ENCODE assay signal across 8 mouse cellular contexts in the genomic region with DNA sequence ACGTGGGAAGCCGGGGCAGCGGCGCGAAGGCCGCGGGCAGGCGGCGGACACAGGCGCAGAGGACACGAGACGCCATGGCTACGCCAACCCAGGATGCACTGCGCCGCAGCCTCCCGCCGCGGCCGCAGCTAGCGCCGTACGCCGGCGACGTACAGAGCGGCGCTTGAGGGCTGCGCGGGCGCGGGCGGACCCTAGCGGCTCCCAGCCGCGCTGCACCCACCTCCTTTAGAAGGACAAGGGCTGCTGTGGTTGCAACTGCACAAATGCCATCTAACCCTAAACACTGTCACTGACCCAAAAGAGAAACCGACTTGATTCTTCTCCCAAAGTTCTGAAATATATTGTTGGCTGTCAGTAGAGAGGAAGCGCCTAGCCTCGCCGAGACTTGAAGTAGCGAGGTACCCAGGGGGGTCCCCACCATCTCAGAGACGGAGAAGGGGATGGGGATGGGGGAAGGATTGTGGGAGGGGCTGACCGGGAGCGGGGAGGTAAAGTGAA. TPM values are rescaled to one million over a fixed set of nuclear protein-coding genes. Genes with fewer than 3 reads are reported as not detected.
DNase-seq lines count a peak whose midpoint lies in the region; ATAC-seq and TF ChIP-seq lines count a peak whose summit lies in the region.

Ndufab1 (minus strand) TSS at position 140 of the 498 bp plus-strand sequence.

- DNase-seq in CH12.LX (ENCODE audit: extremely low read depth): peak; percentile 86
- peak; percentile 80 for DNase-seq in c-Kit-positive CD71-negative TER-119-negative erythroid progenitor cells, embryonic 14.5 days (ENCODE audit: low read depth)
- peak; percentile 92 for DNase-seq in forebrain, embryonic 11.5 days (ENCODE audit: low spot score)
- DNase-seq in kidney, postnatal 36 days: peak; percentile 87 to 94
- peak; percentile 86 for DNase-seq in telencephalon, adult 2 months (ENCODE audit: low read depth, low spot score)

- TF ChIP-seq EP300 in CH12.LX (IDR thresholded peaks at IDR 0.05; ENCODE audit: low read length): no peak

- H3K79me2 ChIP-seq in CH12.LX (replicated peaks; ENCODE audit: control insufficient read depth, extremely low read depth, insufficient read depth, poor library complexity, severe bottlenecking): peaks cover 41% of the 10 kb centered on the region

- ATAC-seq in forebrain, embryonic 11.5 days (replicated peaks; ENCODE audit: low FRiP score): peak; percentile 98
- ATAC-seq in heart, embryonic 16.5 days (replicated peaks; ENCODE audit: extremely low read depth, insufficient read depth, low FRiP score): peak; percentile 99
- ATAC-seq in liver, embryonic 15.5 days (ENCODE audit: insufficient read depth): peak; percentile 98
- peak; percentile 96 for ATAC-seq in neural tube, embryonic 12.5 days (ENCODE audit: low FRiP score, low read depth)

- peaks cover 2 to 17% of the 10 kb centered on the region in 2 experiments; a peak in 3 of 4 replicates for H3K4me1 ChIP-seq in CH12.LX (ENCODE audit: control insufficient read depth in 1 of 2, insufficient read depth in 2 of 2)
- H3K4me1 ChIP-seq in forebrain, embryonic 11.5 days (replicated peaks; ENCODE audit: control insufficient read depth, insufficient read depth, low read length): peaks cover 4% of the 10 kb centered on the region
- H3K4me1 ChIP-seq in heart, embryonic 16.5 days (ENCODE audit: control insufficient read depth, insufficient read depth, low read length): peaks cover 11% of the 10 kb centered on the region
- peaks cover 30% of the 10 kb centered on the region for H3K4me1 ChIP-seq in liver, embryonic 15.5 days (replicated peaks)
- H3K4me1 ChIP-seq in neural tube, embryonic 12.5 days: peaks cover 8% of the 10 kb centered on the region

- TF ChIP-seq CTCF in CH12.LX (conservative IDR thresholded peaks at IDR 0.05 in 1 of 2, IDR thresholded peaks at IDR 0.05 in 1 of 2; ENCODE audit: low read depth in 2 of 2, low read length in 2 of 2): peak in 1 of 2 experiments; percentile 88; a peak in 2 of 4 replicates

- under 1% methylated on average over 40 of the region's 43 CpGs for WGBS in forebrain, embryonic 11.5 days
- under 1% methylated on average over 32 of the region's 43 CpGs for WGBS in heart, embryonic 16.5 days
- WGBS in liver, embryonic 15.5 days (ENCODE audit: insufficient replicate concordance): under 1% methylated on average over 43 of the region's 43 CpGs
- under 1% methylated on average over 34 of the region's 43 CpGs for WGBS in neural tube, embryonic 12.5 days

- in situ Hi-C loops in CH12.LX (cut with MboI; ENCODE audit: low pct_ligation_motif_present, low pct_unique_long_range_greater_than_20kb, low sequenced_read_pairs): no loop called here

- H3K27ac ChIP-seq in CH12.LX (ENCODE audit: insufficient read depth, low read depth): peak within 1 kb of the TSS; percentile 33; the same call in 1 of the 2 replicates
- no peak within 1 kb of the TSS for H3K27ac ChIP-seq in forebrain, embryonic 11.5 days (ENCODE audit: low read depth, low read length)
- peak within 1 kb of the TSS; percentile 62 for H3K27ac ChIP-seq in heart, embryonic 16.5 days (ENCODE audit: low read length)
- H3K27ac ChIP-seq in liver, embryonic 15.5 days (replicated peaks): peak within 1 kb of the TSS; percentile 14; the same call in 1 of the 2 replicates
- no peak within 1 kb of the TSS for H3K27ac ChIP-seq in neural tube, embryonic 12.5 days

- H3K4me2 ChIP-seq in CH12.LX (ENCODE audit: insufficient read depth, low read depth, poor library complexity, severe bottlenecking): peak within 1 kb of the TSS; percentile 97
- H3K4me2 ChIP-seq in forebrain, embryonic 11.5 days (ENCODE audit: low read depth, low read length, severe bottlenecking): peak within 1 kb of the TSS; percentile 57
- H3K4me2 ChIP-seq in heart, embryonic 16.5 days (ENCODE audit: low read depth, low read length): peak within 1 kb of the TSS; percentile 84
- H3K4me2 ChIP-seq in liver, embryonic 15.5 days: peak within 1 kb of the TSS; percentile 82
- peak within 1 kb of the TSS; percentile 80 for H3K4me2 ChIP-seq in neural tube, embryonic 12.5 days (replicated peaks)

- peaks cover 21 to 33% of the 10 kb centered on the region in 2 experiments for H3K36me3 ChIP-seq in CH12.LX (replicated peaks in 1 of 2; ENCODE audit: control insufficient read depth in 1 of 2, insufficient read depth in 1 of 2, low read length in 1 of 2)
- H3K36me3 ChIP-seq in forebrain, embryonic 11.5 days (ENCODE audit: control insufficient read depth, insufficient read depth, low read length): no peaks in the 10 kb centered on the region; the same call in 1 of the 2 replicates
- peaks cover 13% of the 10 kb centered on the region for H3K36me3 ChIP-seq in heart, embryonic 16.5 days (ENCODE audit: control insufficient read depth, insufficient read depth)
- H3K36me3 ChIP-seq in liver, embryonic 15.5 days (replicated peaks): peaks cover 22% of the 10 kb centered on the region
- H3K36me3 ChIP-seq in neural tube, embryonic 12.5 days: peaks cover 8% of the 10 kb centered on the region

- peak; percentile 76 for TF ChIP-seq POLR2A in CH12.LX (IDR thresholded peaks at IDR 0.05; ENCODE audit: low read depth, low read length)

- TF ChIP-seq RAD21 in CH12.LX (IDR thresholded peaks at IDR 0.05; ENCODE audit: low read depth, low read length): peak; percentile 23

- dilution Hi-C loops in CH12.LX (cut with MboI; ENCODE audit: extremely low pct_ligation_motif_present, extremely low pct_unique_long_range_greater_than_20kb, low sequenced_read_pairs): no loop called here

- peak within 1 kb of the TSS; percentile 74 to 84 (median 77) for H3K4me3 ChIP-seq in CH12.LX (replicated peaks in 1 of 3; ENCODE audit: low read depth in 2 of 3, low read length in 2 of 3, poor library complexity in 1 of 3)
- H3K4me3 ChIP-seq in forebrain, embryonic 11.5 days (ENCODE audit: low read depth, low read length): peak within 1 kb of the TSS; percentile 67
- peak within 1 kb of the TSS; percentile 69 for H3K4me3 ChIP-seq in heart, embryonic 16.5 days (ENCODE audit: low read length)
- H3K4me3 ChIP-seq in liver, embryonic 15.5 days (replicated peaks): peak within 1 kb of the TSS; percentile 76
- peak within 1 kb of the TSS; percentile 82 for H3K4me3 ChIP-seq in neural tube, embryonic 12.5 days

- H3K9me3 ChIP-seq in CH12.LX (replicated peaks; ENCODE audit: low read length): no peaks in the 10 kb centered on the region
- H3K9me3 ChIP-seq in forebrain, embryonic 11.5 days (ENCODE audit: control insufficient read depth, low read length): no peaks in the 10 kb centered on the region
- H3K9me3 ChIP-seq in heart, embryonic 16.5 days (replicated peaks; ENCODE audit: control insufficient read depth, low read length): no peaks in the 10 kb centered on the region
- no peaks in the 10 kb centered on the region for H3K9me3 ChIP-seq in liver, embryonic 15.5 days (replicated peaks)
- H3K9me3 ChIP-seq in neural tube, embryonic 12.5 days: no peaks in the 10 kb centered on the region

- H3K9ac ChIP-seq in CH12.LX (ENCODE audit: insufficient read depth, low read depth): peak within 1 kb of the TSS; percentile 88
- peak within 1 kb of the TSS; percentile 85 for H3K9ac ChIP-seq in forebrain, embryonic 11.5 days (ENCODE audit: low read length)
- H3K9ac ChIP-seq in heart, embryonic 16.5 days (ENCODE audit: low read length): peak within 1 kb of the TSS; percentile 84
- peak within 1 kb of the TSS; percentile 85 for H3K9ac ChIP-seq in liver, embryonic 15.5 days
- peak within 1 kb of the TSS; percentile 84 for H3K9ac ChIP-seq in neural tube, embryonic 12.5 days

- no peaks in the 10 kb centered on the region for H3K27me3 ChIP-seq in CH12.LX (replicated peaks)
- no peaks in the 10 kb centered on the region for H3K27me3 ChIP-seq in forebrain, embryonic 11.5 days (ENCODE audit: control insufficient read depth, insufficient read depth, low read length)
- no peaks in the 10 kb centered on the region for H3K27me3 ChIP-seq in heart, embryonic 16.5 days (ENCODE audit: control insufficient read depth, insufficient read depth, low read length)
- H3K27me3 ChIP-seq in liver, embryonic 15.5 days: no peaks in the 10 kb centered on the region
- no peaks in the 10 kb centered on the region for H3K27me3 ChIP-seq in neural tube, embryonic 12.5 days (replicated peaks)

TF ChIP-seq in CH12.LX, 34 proteins besides CTCF, POLR2A, EP300 and RAD21 (continues in another document):
- TF ChIP-seq ZKSCAN1 (IDR thresholded peaks at IDR 0.05; ENCODE audit: borderline replicate concordance, low read depth, low read length) (no peak), CHD1 (IDR thresholded peaks at IDR 0.05; ENCODE audit: low read depth, low read length) (no peak), KAT2A (IDR thresholded peaks at IDR 0.05; ENCODE audit: insufficient replicate concordance, low read length) (peak; percentile 83; the same call in 1 of the 2 replicates), SIN3A (IDR thresholded peaks at IDR 0.05; ENCODE audit: low read length) (peak; percentile 66; the same call in 1 of the 2 replicates), SMC3 (IDR thresholded peaks at IDR 0.05; ENCODE audit: low read depth, low read length) (no peak), JUN (IDR thresholded peaks at IDR 0.05; ENCODE audit: insufficient read depth, low read depth, low read length) (no peak), ELF1 (IDR thresholded peaks at IDR 0.05; ENCODE audit: low read depth, low read length) (peak; percentile 68; the same call in 1 of the 2 replicates), MAZ (IDR thresholded peaks at IDR 0.05; ENCODE audit: low read depth, low read length) (0 out of 2 replicates have a peak, but pooled peaks have one; percentile 70), POLR2AphosphoS2 (IDR thresholded peaks at IDR 0.05; ENCODE audit: low read depth, low read length) (no peak), MXI1 (IDR thresholded peaks at IDR 0.05; ENCODE audit: low read depth, low read length) (peak; percentile 52; the same call in 1 of the 2 replicates), NELFE (IDR thresholded peaks at IDR 0.05; ENCODE audit: low read depth, low read length) (peak; percentile 61; the same call in 1 of the 2 replicates), IRF4 (IDR thresholded peaks at IDR 0.05; ENCODE audit: low read depth, low read length) (no peak), CHD2 (IDR thresholded peaks at IDR 0.05; ENCODE audit: low read length) (no peak), MAX (IDR thresholded peaks at IDR 0.05; ENCODE audit: low read length) (no peak; the same call in 1 of the 2 replicates), MAFK (IDR thresholded peaks at IDR 0.05; ENCODE audit: insufficient replicate concordance, low read length) (no peak), TCF12 (IDR thresholded peaks at IDR 0.05; ENCODE audit: low read depth, low read length) (peak; percentile 90)

RNA-seq across cellular contexts. Expression of gene Ndufab1, which starts in this region (rescaled TPM):
- 156 and 162 TPM in 2 replicates for total RNA-seq in CH12.LX (2012; rRNA removed)
- total RNA-seq in CH12.LX (2014; rRNA removed): 248 and 268 TPM in 2 replicates
- 302 and 366 TPM in 2 replicates for polyA plus RNA-seq in CH12.LX (2012; ENCODE audit: insufficient read length, low read depth)
- 625 TPM in 2 replicates for polyA plus RNA-seq in forebrain, embryonic 11.5 days (2014; fragmentation: Nextera tagmentation; extraction: Ambion mirVana)
- polyA plus RNA-seq in heart, embryonic 16.5 days (2015; fragmentation: Nextera tagmentation; extraction: Ambion mirVana): 1,647 and 1,675 TPM in 2 replicates
- polyA plus RNA-seq in liver, embryonic 15.5 days (2015; fragmentation: Nextera tagmentation; extraction: Ambion mirVana): 383 and 425 TPM in 2 replicates
- 624 and 642 TPM in 2 replicates for polyA plus RNA-seq in neural tube, embryonic 12.5 days (2016; fragmentation: Nextera tagmentation; extraction: Ambion mirVana)

Comparison
In these comparisons a context has a peak if more than half of its experiments do, and no peak if none do; other contexts are left out.
1. H3K27ac ChIP-seq: peak in CH12.LX (single experiment), heart, embryonic 16.5 days (single experiment) and liver, embryonic 15.5 days (single experiment); none in forebrain, embryonic 11.5 days (single experiment) and neural tube, embryonic 12.5 days (single experiment).
2. Peak in every context shown above with its lines, with median percentiles within 50 percentile points of each other: DNase-seq, H3K4me2 ChIP-seq, H3K4me3 ChIP-seq, H3K9ac ChIP-seq and ATAC-seq.